In the genomic region with DNA sequence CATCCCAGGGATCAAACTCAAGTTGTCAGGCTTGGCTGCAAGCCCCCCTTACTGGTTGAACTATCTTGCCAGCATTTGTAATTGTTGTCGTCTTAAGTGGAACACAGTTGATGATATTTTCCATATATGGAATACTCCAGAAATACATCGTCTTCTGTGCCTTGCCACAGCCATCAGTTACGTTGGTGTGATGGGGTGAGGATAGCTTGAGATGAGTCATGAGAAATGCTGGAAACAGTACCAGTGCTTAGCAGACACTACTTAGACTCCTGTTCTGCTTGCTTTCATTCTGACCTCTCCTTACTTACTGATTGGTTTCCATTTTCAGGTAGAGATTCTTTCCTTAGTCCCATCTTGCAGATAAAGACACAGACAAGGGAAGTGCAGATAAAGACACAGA, we compare ENCODE assay signal across 30 mouse cellular contexts. TPM values are rescaled to one million over a fixed set of nuclear protein-coding genes. Genes with fewer than 3 reads are reported as not detected.
"Had no signal": no experiment of that assay in that cellular context is flagged by ENCODE, and none has a peak within 500 bp of the region (broad histone marks: within the 10 kb centered on the region; RNA-seq: fewer than 3 reads in every experiment).

No protein-coding gene starts in this region.

- H3K9me3 ChIP-seq: heart, embryonic 10.5 days; heart, embryonic 13.5 days; heart, embryonic 15.5 days; hindbrain, embryonic 13.5 days; hindbrain, embryonic 15.5 days; kidney, embryonic 15.5 days; limb, embryonic 13.5 days; limb, embryonic 15.5 days; liver, embryonic 12.5 days had no signal

- H3K4me3 ChIP-seq: gastrocnemius, adult 2 months; heart, embryonic 10.5 days; heart, embryonic 13.5 days; heart, embryonic 15.5 days; hindbrain, embryonic 13.5 days; hindbrain, embryonic 15.5 days; kidney, embryonic 15.5 days; limb, embryonic 13.5 days; limb, embryonic 15.5 days; liver, embryonic 12.5 days had no signal

- H3K36me3 ChIP-seq: heart, embryonic 10.5 days; heart, embryonic 13.5 days; heart, embryonic 15.5 days; hindbrain, embryonic 13.5 days; hindbrain, embryonic 15.5 days; kidney, embryonic 15.5 days; limb, embryonic 13.5 days; limb, embryonic 15.5 days; liver, embryonic 12.5 days had no signal

- H3K9ac ChIP-seq: heart, embryonic 13.5 days; heart, embryonic 15.5 days; hindbrain, embryonic 13.5 days; hindbrain, embryonic 15.5 days; kidney, embryonic 15.5 days; limb, embryonic 13.5 days; limb, embryonic 15.5 days; liver, embryonic 12.5 days had no signal

- H3K27ac ChIP-seq: gastrocnemius, adult 2 months; heart, embryonic 10.5 days; heart, embryonic 13.5 days; heart, embryonic 15.5 days; hindbrain, embryonic 13.5 days; hindbrain, embryonic 15.5 days; hindbrain, postnatal 0 days; kidney, embryonic 15.5 days; kidney, postnatal 0 days; limb, embryonic 13.5 days; limb, embryonic 15.5 days; liver, embryonic 12.5 days had no signal

- DNase-seq: gastrocnemius, adult 2 months; gastrocnemius, postnatal 10 days; gastrocnemius, postnatal 25 days; heart, adult 18-20 months; heart, postnatal 14 days; heart, postnatal 36 days; kidney, adult 11 months; kidney, adult 2 months; kidney, adult 9 months; kidney, postnatal 14 days; kidney, postnatal 36 days; layer of hippocampus, adult 9-11 months; layer of hippocampus, postnatal 36 days; left cerebral cortex, postnatal 4 days had no signal

- H3K4me2 ChIP-seq: heart, embryonic 13.5 days; heart, embryonic 15.5 days; hindbrain, embryonic 13.5 days; hindbrain, embryonic 15.5 days; kidney, embryonic 15.5 days; limb, embryonic 13.5 days; limb, embryonic 15.5 days; liver, embryonic 12.5 days had no signal

- ATAC-seq: hindbrain, postnatal 0 days; intestine, embryonic 16.5 days; liver, embryonic 12.5 days had no signal

RNA-seq across cellular contexts. Expression of a gene that starts 6.3 kb away (rescaled TPM):
- polyA plus RNA-seq: heart, embryonic 10.5 days; heart, embryonic 13.5 days; heart, embryonic 15.5 days; heart, postnatal 0 days; intestine, embryonic 14.5 days; intestine, embryonic 16.5 days; kidney, adult 2 months; kidney, embryonic 15.5 days; kidney, postnatal 0 days; large intestine, adult 2 months; limb, embryonic 13.5 days; limb, embryonic 15.5 days; liver, adult 2 months; liver, embryonic 12.5 days had no signal
